Mouse (Mus musculus) hindbrain, embryonic 12.5 days (tissue): ENCODE data around the gene Zc2hc1b. TPM values are rescaled to one million over a fixed set of nuclear protein-coding genes. Genes with fewer than 3 reads are reported as not detected.

Experiments used
- ATAC-seq: fragments of 200-750 bp; cut with Nextera tagmentation; 2 replicates; pipeline ENCODE4 v1.8.0; 2017; ENCODE audit warnings: moderate TSS enrichment; ENCODE audit not compliant: low FRiP score
- H3K27ac ChIP-seq: fragments of 300-500 bp; sonication (generic); 2 replicates; pipeline ENCODE4 v1.5.1; 2016; ENCODE audit warnings: mild to moderate bottlenecking
- H3K27me3 ChIP-seq: fragments of 300-500 bp; sonication (generic); 2 replicates; pipeline ENCODE4 v1.6.1; 2016; ENCODE audit warnings: mild to moderate bottlenecking
- H3K36me3 ChIP-seq: fragments of 300-500 bp; sonication (generic); 2 replicates; pipeline ENCODE4 v1.6.1; 2016; ENCODE audit warnings: mild to moderate bottlenecking
- H3K4me1 ChIP-seq: fragments of 300-500 bp; sonication (generic); 2 replicates; pipeline ENCODE4 v1.6.1; 2016
- H3K4me2 ChIP-seq: fragments of 300-500 bp; sonication (generic); replicated peaks from 2 replicates; pipeline ENCODE4 v1.6.1; 2016; ENCODE audit warnings: mild to moderate bottlenecking
- H3K4me3 ChIP-seq: fragments of 300-500 bp; sonication (generic); 2 replicates; pipeline ENCODE4 v1.5.1; 2016; ENCODE audit warnings: mild to moderate bottlenecking
- H3K9ac ChIP-seq: fragments of 300-500 bp; sonication (generic); 2 replicates; pipeline ENCODE4 v1.6.1; 2016; ENCODE audit warnings: mild to moderate bottlenecking, moderate library complexity
- H3K9me3 ChIP-seq: fragments of 300-500 bp; sonication (generic); replicated peaks from 2 replicates; pipeline ENCODE4 v1.6.1; 2016; ENCODE audit warnings: mild to moderate bottlenecking
- WGBS: fragments of 180-500 bp; shearing (Covaris S2); methylation state at CpG from one replicate; pipeline ENCODE4 v1.1.7; 2016; 5-methylcytosine and 5-hydroxymethylcytosine counted together
- polyA plus RNA-seq: library from polyadenylated mRNA; unstranded; fragments of >200 nt; fragmentation: Nextera tagmentation; extraction: Ambion mirVana; gene quantifications from 2 replicates; pipeline ENCODE4 v1.2.1, GENCODE M21; 2016

The Zc2hc1b gene
- polyA plus RNA-seq, 1 experiment from 2014 or later = not detected

DNA sequence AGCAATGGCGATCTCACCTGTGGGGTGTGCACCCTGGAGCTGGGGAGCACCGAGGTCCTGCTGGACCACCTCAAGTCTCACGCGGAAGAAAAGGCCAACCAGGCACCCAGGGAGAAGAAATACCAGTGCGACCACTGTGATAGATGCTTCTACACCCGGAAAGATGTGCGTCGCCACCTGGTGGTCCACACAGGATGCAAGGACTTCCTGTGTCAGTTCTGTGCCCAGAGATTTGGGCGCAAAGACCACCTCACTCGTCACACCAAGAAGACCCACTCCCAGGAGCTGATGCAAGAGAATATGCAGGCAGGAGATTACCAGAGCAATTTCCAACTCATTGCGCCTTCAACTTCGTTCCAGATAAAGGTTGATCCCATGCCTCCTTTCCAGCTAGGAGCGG lies 50.5 kb downstream of the Zc2hc1b start:
- no peaks in the 10 kb centered on the region for H3K27me3 ChIP-seq
- peaks cover 20% of the 10 kb centered on the region for H3K36me3 ChIP-seq
- no peak overlapping the region for H3K27ac ChIP-seq
- WGBS = 77% methylated on average over 13 of the region's 13 CpGs
- H3K9ac ChIP-seq = no peak overlapping the region
- no peak overlapping the region for H3K4me3 ChIP-seq
- 0 out of 2 replicates have a peak, but pooled peaks cover 3% of the 10 kb centered on the region for H3K4me1 ChIP-seq
- no peak overlapping the region for H3K4me2 ChIP-seq
- ATAC-seq = no peak
- H3K9me3 ChIP-seq = no peaks in the 10 kb centered on the region

DNA sequence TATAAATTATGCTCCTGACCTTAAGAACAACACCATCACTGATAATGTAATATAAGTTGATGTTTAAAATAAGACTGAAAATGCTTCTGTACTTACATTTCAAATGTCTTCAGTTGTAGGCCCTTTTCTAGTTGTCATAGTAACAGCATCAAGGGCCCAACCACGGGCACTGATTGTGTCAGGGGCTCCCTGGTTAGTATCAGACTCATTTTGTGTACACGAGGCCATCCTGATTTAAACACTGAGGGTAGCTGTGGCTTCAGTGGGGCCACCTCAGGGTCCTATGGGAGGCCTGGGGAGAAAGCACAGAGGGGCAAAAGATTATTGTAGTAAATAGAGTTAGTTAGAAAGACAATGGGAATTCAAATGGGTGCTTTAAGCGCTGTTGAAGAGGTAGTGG lies 52.0 kb downstream of the Zc2hc1b start:
- no peaks in the 10 kb centered on the region for H3K27me3 ChIP-seq
- 0 out of 2 replicates have a peak, but pooled peaks cover 3% of the 10 kb centered on the region for H3K4me1 ChIP-seq
- no peaks in the 10 kb centered on the region for H3K9me3 ChIP-seq
- H3K9ac ChIP-seq = no peak overlapping the region
- H3K4me3 ChIP-seq = no peak overlapping the region
- no peak overlapping the region for H3K27ac ChIP-seq
- WGBS = 58% methylated on average over 3 of the region's 3 CpGs
- no peak overlapping the region for H3K4me2 ChIP-seq
- H3K36me3 ChIP-seq = peaks cover 20% of the 10 kb centered on the region
- ATAC-seq = no peak

DNA sequence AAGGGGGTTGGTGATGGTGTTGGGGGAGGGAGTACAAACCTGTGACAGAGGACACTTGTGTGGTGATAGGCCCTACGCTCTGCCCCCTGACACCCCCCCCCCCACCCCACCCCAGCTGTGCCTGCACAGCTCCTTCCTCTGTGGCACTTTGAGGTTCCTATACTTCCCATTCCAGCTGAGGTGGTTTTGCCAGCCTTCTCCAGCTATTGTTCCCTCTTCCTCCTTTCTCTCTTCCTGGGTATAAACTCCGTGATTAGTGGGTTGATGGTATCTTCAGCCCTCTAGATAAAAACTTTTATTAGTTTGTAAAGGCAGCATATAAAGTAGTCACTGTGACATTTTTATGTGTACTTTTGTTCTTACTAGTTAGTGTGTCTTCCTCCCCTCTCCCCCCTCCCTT lies 58.5 kb downstream of the Zc2hc1b start:
- Histone ChIP-seq H3K27ac (0 out of 2 replicates have a peak overlapping the region, but pooled peaks have one; percentile 35), H3K4me3 (no peak overlapping the region), H3K4me1 (peaks cover 39% of the 10 kb centered on the region), H3K36me3 (no peaks in the 10 kb centered on the region), H3K9me3 (no peaks in the 10 kb centered on the region), H3K4me2 (no peak overlapping the region), H3K9ac (no peak overlapping the region), H3K27me3 (no peaks in the 10 kb centered on the region)
- no peak for ATAC-seq
- 77% methylated on average over 2 of the region's 2 CpGs for WGBS

DNA sequence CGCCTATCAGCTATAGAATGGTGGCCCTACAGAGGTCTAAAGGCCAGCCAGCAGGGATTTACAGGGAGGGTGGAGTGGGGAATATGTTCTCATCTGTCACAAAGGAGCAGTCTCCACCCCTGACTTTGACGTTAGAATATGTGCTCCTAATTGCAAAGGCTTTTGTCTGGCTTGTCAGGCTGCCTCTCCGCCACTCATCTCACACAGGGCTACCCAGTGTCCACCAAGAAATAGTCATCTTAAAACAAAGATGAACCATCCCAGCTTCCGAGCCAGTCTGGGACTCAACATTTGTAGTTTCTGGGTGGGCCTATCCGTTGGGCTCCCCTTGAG lies 59.1 kb downstream of the Zc2hc1b start:
- Histone ChIP-seq H3K4me3 (no peak overlapping the region), H3K4me2 (no peak overlapping the region), H3K9me3 (no peaks in the 10 kb centered on the region), H3K27ac (0 out of 2 replicates have a peak overlapping the region, but pooled peaks have one; percentile 35), H3K27me3 (no peaks in the 10 kb centered on the region), H3K4me1 (peaks cover 38% of the 10 kb centered on the region), H3K36me3 (no peaks in the 10 kb centered on the region), H3K9ac (no peak overlapping the region)
- 27% methylated on average over 5 of the region's 5 CpGs for WGBS
- ATAC-seq = no peak; the same call in 1 of the 2 replicates

DNA sequence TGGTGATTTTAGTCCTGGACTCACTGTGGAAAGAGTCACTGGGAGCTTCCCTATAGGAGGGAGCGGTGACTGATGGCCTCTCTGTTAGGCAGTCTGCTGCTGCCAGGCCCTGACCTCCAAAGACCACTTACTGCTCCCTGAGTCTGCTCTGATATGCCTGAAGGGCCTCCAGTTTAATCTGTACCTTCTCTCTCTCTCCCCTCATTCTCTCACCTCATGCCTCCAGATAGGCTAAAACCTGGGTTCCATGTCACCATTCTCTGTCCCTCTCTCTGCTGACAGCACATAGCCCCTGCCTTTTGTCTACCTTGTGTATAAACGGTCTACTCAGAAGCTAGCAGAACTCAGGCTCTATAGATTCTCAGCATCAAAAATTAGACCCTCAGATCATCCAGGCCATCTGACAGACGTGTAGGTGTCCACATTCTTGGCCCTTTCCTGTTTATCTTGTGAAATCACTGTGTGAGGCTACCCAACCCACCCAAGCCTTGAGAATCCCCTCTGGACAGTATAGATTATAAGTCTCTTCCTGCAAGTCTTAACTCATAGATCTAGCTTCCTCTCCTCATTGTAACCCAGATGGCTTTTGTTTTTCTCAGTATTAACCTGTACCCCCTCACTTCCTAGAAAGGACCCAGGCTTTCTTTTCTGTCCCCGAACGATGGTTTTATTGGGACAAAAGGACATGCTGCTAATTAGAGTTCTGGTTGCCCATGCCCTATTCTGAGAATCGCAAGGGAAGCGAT lies 59.6 kb downstream of the Zc2hc1b start:
- no peaks in the 10 kb centered on the region for H3K9me3 ChIP-seq
- peaks cover 36% of the 10 kb centered on the region for H3K4me1 ChIP-seq
- no peak overlapping the region for H3K9ac ChIP-seq
- no peaks in the 10 kb centered on the region for H3K27me3 ChIP-seq
- no peaks in the 10 kb centered on the region for H3K36me3 ChIP-seq
- 35% methylated on average over 7 of the region's 7 CpGs for WGBS
- no peak for ATAC-seq
- H3K4me2 ChIP-seq = no peak overlapping the region
- 0 out of 2 replicates have a peak overlapping the region, but pooled peaks have one; percentile 12 for H3K27ac ChIP-seq
- H3K4me3 ChIP-seq = no peak overlapping the region

DNA sequence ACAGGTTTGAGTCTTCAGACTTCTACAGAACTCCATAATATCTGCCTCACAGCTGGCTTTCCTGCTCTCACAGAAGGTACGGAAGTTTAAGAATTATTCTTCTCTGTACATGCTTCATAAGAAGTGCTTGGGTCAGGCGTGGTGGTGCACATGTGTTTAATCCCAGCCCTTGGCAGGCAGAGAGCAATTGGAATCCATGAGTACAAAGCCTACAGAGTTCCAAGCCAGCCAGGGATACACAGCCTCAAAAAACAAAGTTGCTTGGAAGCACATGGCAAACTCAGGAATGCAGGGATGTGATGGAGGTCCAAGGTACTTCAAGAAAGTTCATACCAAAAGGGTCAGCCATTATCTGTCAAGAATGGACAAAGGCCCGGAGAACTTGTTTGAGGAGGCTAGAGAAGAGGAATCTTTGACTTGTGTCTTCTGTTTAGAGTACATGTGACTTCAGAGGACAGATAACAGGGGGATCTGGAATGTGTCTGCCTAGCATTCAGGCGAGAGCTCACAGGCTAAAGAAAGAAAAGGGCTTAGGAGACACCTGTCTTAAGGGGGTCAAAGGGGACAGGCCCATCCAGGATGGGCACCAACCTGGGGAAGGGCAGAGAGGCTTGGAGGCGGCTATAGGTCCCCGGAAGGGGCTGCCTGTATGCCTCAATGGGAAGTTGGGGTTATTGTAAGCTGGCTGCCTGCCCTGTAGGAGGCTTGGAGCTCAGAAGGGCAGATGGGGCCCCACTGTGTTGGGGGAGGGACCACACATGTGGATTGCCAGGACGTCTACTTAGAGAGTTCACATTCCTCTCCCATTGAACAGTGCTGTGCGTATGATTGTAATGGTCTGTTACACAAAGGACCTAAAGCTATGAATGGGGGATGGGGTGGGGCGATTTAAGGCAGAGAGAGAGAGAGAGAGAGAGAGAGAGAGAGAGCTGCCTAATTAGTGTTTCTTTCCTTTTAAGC lies 60.8 kb downstream of the Zc2hc1b start:
- H3K27me3 ChIP-seq = no peaks in the 10 kb centered on the region
- WGBS = 27% methylated on average over 9 of the region's 9 CpGs
- H3K4me2 ChIP-seq = no peak overlapping the region
- H3K27ac ChIP-seq = peak overlapping the region; percentile 50; the same call in 1 of the 2 replicates
- H3K4me1 ChIP-seq = peaks cover 41% of the 10 kb centered on the region
- H3K9me3 ChIP-seq = no peaks in the 10 kb centered on the region
- no peak overlapping the region for H3K9ac ChIP-seq
- no peaks in the 10 kb centered on the region for H3K36me3 ChIP-seq
- peak; percentile 80 for ATAC-seq
- no peak overlapping the region for H3K4me3 ChIP-seq

DNA sequence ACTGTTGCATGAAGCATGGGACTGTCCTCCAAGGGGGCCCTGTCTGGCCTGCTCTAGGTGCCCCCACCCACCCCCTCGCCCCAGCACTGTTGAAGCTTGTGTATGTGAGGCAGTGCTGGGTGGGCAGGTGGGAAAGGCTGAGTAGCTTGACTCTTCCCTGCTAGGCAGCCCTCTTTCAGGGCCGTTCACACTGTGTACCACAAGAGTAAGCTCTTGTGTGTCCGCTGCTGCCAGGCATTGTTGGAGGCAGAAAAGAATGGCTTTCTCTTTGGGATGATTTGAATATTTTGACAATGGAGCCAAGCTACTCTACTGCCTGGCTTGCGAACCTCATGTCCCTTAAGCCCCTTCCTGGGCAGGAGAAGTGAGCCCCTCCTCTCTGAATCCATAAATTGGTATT lies 62.8 kb downstream of the Zc2hc1b start:
- peak; percentile 81 for ATAC-seq
- WGBS = 23% methylated on average over 4 of the region's 4 CpGs
- peak overlapping the region; percentile 76 for H3K27ac ChIP-seq
- no peak overlapping the region for H3K4me2 ChIP-seq
- no peaks in the 10 kb centered on the region for H3K36me3 ChIP-seq
- peaks cover 48% of the 10 kb centered on the region for H3K4me1 ChIP-seq
- no peak overlapping the region for H3K4me3 ChIP-seq
- no peaks in the 10 kb centered on the region for H3K27me3 ChIP-seq
- H3K9ac ChIP-seq = no peak overlapping the region
- no peaks in the 10 kb centered on the region for H3K9me3 ChIP-seq

DNA sequence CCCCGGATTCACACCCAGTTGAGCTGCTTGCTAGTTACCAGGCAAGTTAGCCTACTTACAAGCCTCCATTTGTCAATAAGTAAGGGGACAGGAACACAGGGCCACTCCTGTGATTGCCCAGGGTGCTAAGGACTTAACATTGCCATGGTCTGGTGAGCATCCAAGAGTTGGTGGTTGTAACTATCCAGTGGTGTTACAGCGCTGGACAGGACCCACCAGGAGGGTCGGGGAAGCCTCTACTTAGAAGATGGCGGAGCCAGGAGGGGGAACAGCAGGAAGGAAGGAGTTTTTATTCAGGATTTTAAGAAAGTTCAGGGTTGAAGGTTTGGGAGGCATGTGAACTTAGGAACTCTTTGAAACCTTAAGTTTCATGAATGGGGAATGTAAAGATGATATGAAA lies 64.2 kb downstream of the Zc2hc1b start:
- H3K36me3 ChIP-seq = no peaks in the 10 kb centered on the region
- no peak overlapping the region for H3K27ac ChIP-seq
- H3K4me1 ChIP-seq = peaks cover 54% of the 10 kb centered on the region
- ATAC-seq = no peak
- H3K9ac ChIP-seq = no peak overlapping the region
- H3K9me3 ChIP-seq = no peaks in the 10 kb centered on the region
- H3K27me3 ChIP-seq = no peaks in the 10 kb centered on the region
- 76% methylated on average over 4 of the region's 4 CpGs for WGBS
- no peak overlapping the region for H3K4me2 ChIP-seq
- H3K4me3 ChIP-seq = no peak overlapping the region

DNA sequence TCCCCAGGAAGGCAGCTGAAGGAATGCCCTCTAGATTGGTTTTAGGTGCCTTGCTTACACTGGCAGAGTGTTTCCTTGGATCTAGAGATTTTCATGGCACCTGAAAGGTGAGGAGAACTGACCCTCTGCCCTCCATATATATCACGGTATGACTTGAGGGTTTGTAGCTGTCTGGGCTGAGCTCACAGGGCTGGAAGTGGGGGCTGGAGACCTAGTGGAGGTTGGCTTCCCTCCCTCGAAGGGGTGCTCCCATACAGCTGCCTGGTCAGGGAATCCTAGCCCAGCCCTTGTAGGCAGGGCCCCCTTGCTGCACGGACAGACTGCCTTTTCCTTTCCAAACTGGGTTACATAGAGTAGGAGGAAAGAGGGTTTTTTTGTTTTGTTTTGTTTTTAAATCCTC lies 65.0 kb downstream of the Zc2hc1b start:
- Histone ChIP-seq H3K9ac (no peak overlapping the region), H3K36me3 (no peaks in the 10 kb centered on the region), H3K27me3 (no peaks in the 10 kb centered on the region), H3K4me2 (no peak overlapping the region), H3K4me1 (peaks cover 54% of the 10 kb centered on the region), H3K9me3 (no peaks in the 10 kb centered on the region), H3K27ac (no peak overlapping the region), H3K4me3 (no peak overlapping the region)
- WGBS = 63% methylated on average over 3 of the region's 3 CpGs
- ATAC-seq = no peak

DNA sequence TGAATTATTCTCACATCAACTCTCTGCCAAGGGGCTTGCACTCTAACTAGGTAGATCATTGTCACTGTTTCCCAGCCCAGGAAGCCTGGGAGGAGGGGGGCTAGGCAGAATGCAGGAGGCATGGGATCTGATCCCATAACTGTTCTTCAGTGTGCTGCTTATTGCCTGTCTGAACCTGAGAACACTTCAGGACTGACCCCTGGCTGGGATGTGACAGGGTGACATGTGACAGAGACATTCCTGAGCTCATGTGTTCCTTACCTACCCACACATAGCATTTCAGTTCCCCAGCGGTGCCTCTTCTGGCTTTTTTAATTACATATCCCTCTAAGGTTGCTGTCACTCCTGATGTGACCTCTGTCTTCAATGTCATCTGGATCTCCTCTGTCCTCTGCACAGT lies 68.0 kb downstream of the Zc2hc1b start:
- Histone ChIP-seq H3K27ac (0 out of 2 replicates have a peak overlapping the region, but pooled peaks have one; percentile 0), H3K27me3 (no peaks in the 10 kb centered on the region), H3K36me3 (no peaks in the 10 kb centered on the region), H3K9me3 (no peaks in the 10 kb centered on the region), H3K4me3 (no peak overlapping the region), H3K9ac (no peak overlapping the region), H3K4me1 (peaks cover 42% of the 10 kb centered on the region), H3K4me2 (no peak overlapping the region)
- 44% methylated on average over 1 of the region's 1 CpGs for WGBS
- no peak for ATAC-seq

DNA sequence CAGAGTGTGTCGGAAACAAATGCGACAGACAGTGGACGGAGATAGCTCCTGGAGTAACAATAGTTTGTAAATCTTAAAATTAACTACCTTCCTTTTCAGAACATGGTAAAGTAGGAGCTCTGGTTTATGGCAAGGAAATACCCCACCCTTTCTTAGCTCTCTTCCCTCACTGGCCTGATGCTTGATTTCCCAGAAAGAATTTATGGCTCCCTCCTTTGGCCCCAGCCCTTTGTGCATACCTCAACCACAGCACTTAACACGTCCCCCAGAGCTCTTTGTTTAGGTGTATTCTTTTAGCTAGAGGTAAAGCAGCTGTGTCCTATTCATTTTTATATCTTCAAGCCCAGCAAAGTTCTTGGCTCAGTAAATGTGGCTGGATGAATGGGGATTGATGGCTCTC lies 69.0 kb downstream of the Zc2hc1b start:
- ATAC-seq = no peak
- peak overlapping the region; percentile 60 for H3K27ac ChIP-seq
- 28% methylated on average over 4 of the region's 4 CpGs for WGBS
- H3K9ac ChIP-seq = no peak overlapping the region
- no peaks in the 10 kb centered on the region for H3K36me3 ChIP-seq
- H3K4me1 ChIP-seq = peaks cover 40% of the 10 kb centered on the region
- H3K9me3 ChIP-seq = no peaks in the 10 kb centered on the region
- H3K27me3 ChIP-seq = no peaks in the 10 kb centered on the region
- H3K4me2 ChIP-seq = no peak overlapping the region
- H3K4me3 ChIP-seq = no peak overlapping the region

DNA sequence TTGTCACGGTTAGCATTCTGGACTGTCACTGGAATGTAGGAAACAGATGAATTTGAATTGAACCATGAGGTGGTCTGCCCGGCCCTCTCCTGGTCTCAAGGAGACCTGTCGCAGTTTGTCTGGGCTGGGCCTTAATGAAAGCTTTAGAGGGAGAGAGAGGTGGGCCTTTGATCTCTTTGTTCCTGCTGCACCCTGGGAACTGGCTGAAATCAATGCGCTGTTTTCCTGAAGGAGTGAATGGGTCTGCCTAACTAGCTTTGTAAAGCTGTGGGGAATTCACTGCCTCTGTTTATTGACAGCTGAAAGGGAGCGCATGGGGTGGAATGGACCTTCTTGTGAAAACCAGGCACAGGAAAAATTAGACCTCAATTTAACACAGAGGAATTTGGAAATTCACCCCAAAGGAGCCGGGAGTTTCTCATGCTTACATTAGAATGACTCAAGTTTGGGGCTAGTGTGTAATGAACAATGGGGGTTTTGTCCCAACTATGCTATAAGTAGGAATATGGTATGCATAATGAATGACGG lies 69.7 kb downstream of the Zc2hc1b start:
- no peaks in the 10 kb centered on the region for H3K27me3 ChIP-seq
- H3K4me1 ChIP-seq = peaks cover 40% of the 10 kb centered on the region
- no peak overlapping the region for H3K9ac ChIP-seq
- H3K27ac ChIP-seq = peak overlapping the region; percentile 60; the same call in 1 of the 2 replicates
- no peak overlapping the region for H3K4me2 ChIP-seq
- no peaks in the 10 kb centered on the region for H3K9me3 ChIP-seq
- peak; percentile 89 for ATAC-seq
- no peaks in the 10 kb centered on the region for H3K36me3 ChIP-seq
- 5% methylated on average over 7 of the region's 7 CpGs for whole genome bisulfite sequencing
- H3K4me3 ChIP-seq = no peak overlapping the region
